Mouse (Mus musculus) stomach, postnatal 0 days (tissue): ENCODE measurements around the gene Paxip1. TPM values are rescaled to one million over a fixed set of nuclear protein-coding genes. Genes with fewer than 3 reads are reported as not detected.

Experiments
- ATAC-seq: fragments of 200-750 bp; cut with Nextera tagmentation; 2 replicates; pipeline ENCODE4 v1.8.0; 2017; ENCODE audit not compliant: low FRiP score, low TSS enrichment
- DNase-seq: peaks from one replicate; pipeline ENCODE4 v3.0.0-alpha.2; 2016; ENCODE audit warnings: low spot score
- H3K27ac ChIP-seq: fragments of 300-500 bp; sonication (generic); replicated peaks from 2 replicates; pipeline ENCODE4 v1.5.1; 2014; ENCODE audit warnings: mild to moderate bottlenecking, control low read depth
- H3K27me3 ChIP-seq: fragments of 300-500 bp; sonication (generic); 2 replicates; pipeline ENCODE4 v1.6.1; 2014; ENCODE audit warnings: low read length; ENCODE audit not compliant: control insufficient read depth, insufficient read depth
- H3K36me3 ChIP-seq: fragments of 300-500 bp; sonication (generic); 2 replicates; pipeline ENCODE4 v1.6.1; 2014; ENCODE audit warnings: low read length, mixed read lengths; ENCODE audit not compliant: control insufficient read depth, insufficient read depth
- H3K4me1 ChIP-seq: fragments of 300-500 bp; sonication (generic); replicated peaks from 2 replicates; pipeline ENCODE4 v1.6.1; 2014; ENCODE audit warnings: antibody characterized with exemption; ENCODE audit not compliant: control insufficient read depth, insufficient read depth
- H3K4me2 ChIP-seq: fragments of 300-500 bp; sonication (generic); replicated peaks from 2 replicates; pipeline ENCODE4 v1.6.1; 2014; ENCODE audit warnings: low read depth, mild to moderate bottlenecking, control low read depth, moderate library complexity
- H3K4me3 ChIP-seq: fragments of 300-500 bp; sonication (generic); 2 replicates; pipeline ENCODE4 v1.5.1; 2014; ENCODE audit warnings: low read depth, low read length, control low read depth
- H3K9ac ChIP-seq: fragments of 300-500 bp; sonication (generic); 2 replicates; pipeline ENCODE4 v1.6.1; 2014; ENCODE audit warnings: mild to moderate bottlenecking, low read length, control low read depth, mixed read lengths
- H3K9me3 ChIP-seq: fragments of 300-500 bp; sonication (generic); 2 replicates; pipeline ENCODE4 v1.6.1; 2016; ENCODE audit warnings: low read length; ENCODE audit not compliant: control insufficient read depth
- CTCF ChIP-seq: IDR thresholded peaks from 2 replicates; pipeline ENCODE4 v1.5.1; 2016; ENCODE audit warnings: antibody characterized with exemption, low read depth, mild to moderate bottlenecking, moderate library complexity
- EP300 ChIP-seq: optimal IDR thresholded peaks from 2 replicates; pipeline ENCODE3; 2016; ENCODE audit warnings: antibody characterized with exemption
- WGBS: fragments of 180-500 bp; shearing (Covaris S2); extraction: QIAGEN DNeasy Blood & Tissue Kit; methylation state at CpG from one replicate; pipeline ENCODE4 v1.1.7; 2014; 5-methylcytosine and 5-hydroxymethylcytosine counted together
- polyA plus RNA-seq: library from polyadenylated mRNA; unstranded; fragments of >200 nt; fragmentation: Nextera tagmentation; extraction: Ambion mirVana; gene quantifications from 2 replicates; pipeline ENCODE4 v1.2.1, GENCODE M21; 2015

Paxip1 gene
- polyA plus RNA-seq, result 7.9 and 9.3 TPM in 2 replicates

- peak within 1 kb of the TSS; percentile 97 for H3K27ac ChIP-seq
- no peaks in the 10 kb centered on the region for H3K9me3 ChIP-seq
- no peaks in the 10 kb centered on the region for H3K27me3 ChIP-seq
- H3K4me2 ChIP-seq, result peak within 1 kb of the TSS; percentile 64
- DNase-seq (peak; percentile 98), ATAC-seq (peak; percentile 97)
- peaks cover 3% of the 10 kb centered on the region; the same call in 1 of the 2 replicates for H3K36me3 ChIP-seq
- peak within 1 kb of the TSS; percentile 76 for H3K4me3 ChIP-seq
- peak within 1 kb of the TSS; percentile 84 for H3K9ac ChIP-seq
- WGBS, result under 1% methylated on average over 60 of the region's 73 CpGs
- H3K4me1 ChIP-seq, result peaks cover 4% of the 10 kb centered on the region; the same call in 1 of the 2 replicates
- TF ChIP-seq EP300, result no peak
- peak; percentile 30; the same call in 1 of the 2 replicates for TF ChIP-seq CTCF
These were observed at the start of gene Paxip1 for GRCm38 (mm10) chr5:27791303-27792172. Paxip1 (minus strand) TSS chr5:27791691.

GRCm38 (mm10) chr5:27838061-27838460, 46.6 kb upstream of the Paxip1 start:
- 51% methylated on average over 4 of the region's 4 CpGs for WGBS
- DNase-seq (no peak), ATAC-seq (no peak)
- Histone ChIP-seq H3K27ac (no peak overlapping the region), H3K27me3 (no peaks in the 10 kb centered on the region), H3K9me3 (no peaks in the 10 kb centered on the region), H3K4me1 (no peaks in the 10 kb centered on the region), H3K9ac (no peak overlapping the region), H3K4me2 (no peak overlapping the region), H3K36me3 (no peaks in the 10 kb centered on the region), H3K4me3 (no peak overlapping the region)
- TF ChIP-seq EP300 (no peak), CTCF (no peak)

- Histone ChIP-seq H3K9me3 (no peaks in the 10 kb centered on the region), H3K36me3 (no peaks in the 10 kb centered on the region), H3K4me1 (no peaks in the 10 kb centered on the region), H3K27ac (no peak overlapping the region), H3K4me2 (no peak overlapping the region), H3K27me3 (no peaks in the 10 kb centered on the region), H3K4me3 (no peak overlapping the region), H3K9ac (no peak overlapping the region)
- WGBS, result 71% methylated on average over 2 of the region's 2 CpGs
- DNase-seq, result no peak
- ATAC-seq, result no peak
- TF ChIP-seq EP300 (no peak), CTCF (no peak)
These were observed 43.6 kb upstream of the Paxip1 start for GRCm38 (mm10) chr5:27835096-27835495.

- no peak for TF ChIP-seq CTCF
- TF ChIP-seq EP300, result no peak
- no peak for ATAC-seq
These were observed 36.5 kb upstream of the Paxip1 start for GRCm38 (mm10) chr5:27827971-27828370.

GRCm38 (mm10) chr5:27821161-27821560, 29.7 kb upstream of the Paxip1 start:
- Histone ChIP-seq H3K9me3 (no peaks in the 10 kb centered on the region), H3K4me3 (no peak overlapping the region), H3K4me2 (no peak overlapping the region), H3K27me3 (no peaks in the 10 kb centered on the region), H3K27ac (no peak overlapping the region), H3K4me1 (no peaks in the 10 kb centered on the region), H3K9ac (no peak overlapping the region), H3K36me3 (no peaks in the 10 kb centered on the region)
- DNase-seq, result no peak
- ATAC-seq, result no peak
- TF ChIP-seq EP300, result no peak
- no peak for TF ChIP-seq CTCF
- 45% methylated on average over 6 of the region's 6 CpGs for WGBS

More at GRCm38 (mm10) chr5:27827971-27828370, 36.5 kb upstream of the Paxip1 start:
- DNase-seq, result no peak
- no peak overlapping the region for H3K27ac ChIP-seq
- H3K9ac ChIP-seq, result no peak overlapping the region
- H3K4me3 ChIP-seq, result no peak overlapping the region
- H3K4me1 ChIP-seq, result no peaks in the 10 kb centered on the region
- no peaks in the 10 kb centered on the region for H3K27me3 ChIP-seq
- no peaks in the 10 kb centered on the region for H3K36me3 ChIP-seq
- no peaks in the 10 kb centered on the region for H3K9me3 ChIP-seq
- no peak overlapping the region for H3K4me2 ChIP-seq
- 73% methylated on average over 7 of the region's 7 CpGs for WGBS
